Mouse (Mus musculus) MEL (cell line): ENCODE measurements around the gene Kat7.
A peak's percentile ranks its signal among the peaks of the same experiment; 100 is the strongest.

Source experiments
- EP300 ChIP-seq, 2 experiments: IDR thresholded peaks; 2 replicates each; pipeline ENCODE4 v1.6.1; 2011; ENCODE audit warnings: improper control_type of control experiment in 2 of 2, low read length in 2 of 2, low read depth in 1 of 2, mild to moderate bottlenecking in 1 of 2
- HCFC1 ChIP-seq: IDR thresholded peaks from 2 replicates; pipeline ENCODE4 v1.6.1; 2012; ENCODE audit warnings: low read depth, mild to moderate bottlenecking, inconsistent platforms, low read length, improper control_type of control experiment, moderate library complexity
- MYC ChIP-seq: IDR thresholded peaks from 2 replicates; pipeline ENCODE4 v1.6.1; 2011; ENCODE audit warnings: low read depth, mild to moderate bottlenecking, low read length, improper control_type of control experiment, moderate library complexity
- USF1 ChIP-seq: IDR thresholded peaks from 2 replicates; pipeline ENCODE4 v1.6.1; 2014; ENCODE audit warnings: low read depth, mild to moderate bottlenecking, inconsistent platforms, low read length, improper control_type of control experiment, moderate library complexity
- ZC3H11A ChIP-seq: IDR thresholded peaks from 2 replicates; pipeline ENCODE4 v1.6.1; 2012; ENCODE audit warnings: low read depth, mild to moderate bottlenecking, inconsistent platforms, low read length, improper control_type of control experiment
- ZMIZ1 ChIP-seq: IDR thresholded peaks from 2 replicates; pipeline ENCODE4 v1.6.1; 2012; ENCODE audit warnings: low read depth, mild to moderate bottlenecking, inconsistent platforms, low read length, improper control_type of control experiment, moderate library complexity

- TF ChIP-seq EP300 (IDR thresholded peaks at IDR 0.05; ENCODE audit: low read depth in 1 of 2, low read length in 2 of 2), result no peak
- 0 out of 2 replicates have a peak, but pooled peaks have one; percentile 44 for TF ChIP-seq USF1
- no peak for TF ChIP-seq ZMIZ1
- no peak for TF ChIP-seq HCFC1
- no peak for TF ChIP-seq MYC
- TF ChIP-seq ZC3H11A, result peak; percentile 76
Observed at GRCm38 (mm10) chr11:95251295-95251694, 58.8 kb downstream of the Kat7 start.
